Mouse (Mus musculus) c-Kit-negative CD71-positive TER-119-positive erythroid progenitor cells, embryonic 14.5 days (primary cell): ENCODE data around the gene Nlrp4c.
"Not testable (repeated sequence)": the region's sequence is repeated elsewhere in the genome, so short reads cannot be mapped to it uniquely, and the experiment has no call there.

ENCODE experiments used
- DNase-seq: peaks from one replicate; pipeline ENCODE4 v3.0.0-alpha.2; 2013; ENCODE audit warnings: low read depth, low spot score

The Nlrp4c gene

DNA sequence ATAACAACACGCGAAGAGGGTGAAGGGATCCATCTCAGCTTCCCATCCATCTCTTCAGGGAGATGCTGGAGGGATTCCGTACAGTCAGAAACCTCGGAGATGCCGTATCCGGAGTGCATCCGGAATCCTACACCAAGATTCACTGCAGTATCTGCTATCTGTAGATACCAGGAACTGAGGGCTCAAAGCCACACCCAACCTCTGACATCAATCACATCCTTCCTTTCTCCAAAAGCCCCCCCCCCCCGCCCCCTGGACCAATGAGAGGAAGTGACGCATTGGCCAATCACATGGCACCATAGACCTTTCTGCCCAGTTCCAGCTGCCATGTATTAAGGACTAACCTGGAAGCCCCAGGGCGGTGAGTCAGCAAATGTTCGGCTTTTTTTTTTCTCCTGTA is at the start of gene Nlrp4c:
TSS of gene Nlrp4c (plus strand) at position 301 of the 400 bp plus-strand sequence.
- no peak for DNase-seq

DNA sequence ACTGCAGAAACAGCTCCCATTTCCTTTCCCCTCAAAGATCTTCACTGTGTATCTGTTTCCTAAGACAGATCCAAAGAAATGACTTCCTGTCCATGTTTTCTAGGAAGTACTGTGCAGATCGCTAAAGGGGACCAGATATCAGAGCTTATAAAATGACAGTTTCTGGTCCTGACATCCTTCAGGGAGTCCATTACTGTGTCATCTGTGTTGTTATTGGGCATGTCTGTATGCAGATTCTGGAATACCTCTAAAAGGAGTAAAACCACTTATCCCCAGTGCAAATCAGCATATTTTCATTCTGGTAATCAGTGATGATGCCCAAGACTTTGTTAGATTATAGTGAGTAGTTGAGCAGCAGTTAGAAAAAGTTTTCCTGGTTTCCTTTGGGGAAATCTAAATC is 34.1 kb upstream of the Nlrp4c start, which contains the start of gene Vmn1r65:
TSS of gene Vmn1r65 (minus strand) at position 101 of the 400 bp plus-strand sequence.
- no peak for DNase-seq

GRCm38 (mm10) chr7:6119501-6119900 is 74.5 kb downstream of the Nlrp4c start:
- no peak for DNase-seq

- not testable (repeated sequence) for DNase-seq
These were observed 75.1 kb downstream of the Nlrp4c start for GRCm38 (mm10) chr7:6120104-6120503.

- DNase-seq: not testable (repeated sequence)
These were observed 76.2 kb downstream of the Nlrp4c start for GRCm38 (mm10) chr7:6121128-6121527.

DNA sequence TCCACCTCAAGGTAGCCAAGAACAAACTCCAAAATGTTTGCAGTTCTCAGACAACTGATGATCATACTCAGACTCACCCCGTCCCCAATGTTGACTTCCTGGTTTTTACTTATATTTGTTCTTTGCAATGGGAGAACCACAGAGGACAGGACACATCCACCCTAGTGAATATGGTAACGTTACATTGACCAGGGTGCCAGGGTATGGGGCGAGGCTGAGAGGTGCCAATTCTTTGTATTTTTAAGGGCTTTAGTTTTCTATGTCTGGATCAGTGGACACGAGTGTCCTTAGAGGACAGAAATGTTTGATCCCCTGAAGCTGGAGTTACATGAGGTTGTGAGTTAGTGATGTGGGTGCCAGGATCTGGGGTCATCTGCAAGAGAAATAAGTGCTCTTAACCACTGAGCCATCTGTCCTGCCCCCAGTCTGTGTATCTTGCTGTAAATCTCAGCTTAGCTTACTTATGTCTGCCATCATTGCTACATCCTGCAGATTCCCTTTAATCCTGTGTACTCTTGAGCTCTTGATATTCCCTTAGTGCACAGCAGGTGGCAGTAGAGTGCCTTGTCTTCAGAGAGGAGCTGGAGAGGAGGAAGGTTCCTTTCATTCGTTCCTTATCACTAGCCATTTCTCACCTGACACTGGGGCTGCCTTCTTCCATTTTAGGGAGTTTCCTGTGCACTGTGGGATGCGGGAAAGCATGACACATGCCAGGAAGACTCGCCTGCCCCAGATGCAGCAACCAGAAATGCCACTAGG is 81.9 kb downstream of the Nlrp4c start:
- DNase-seq: peak; percentile 49

GRCm38 (mm10) chr7:6130346-6130745 is 85.4 kb downstream of the Nlrp4c start:
- no peak for DNase-seq

DNA sequence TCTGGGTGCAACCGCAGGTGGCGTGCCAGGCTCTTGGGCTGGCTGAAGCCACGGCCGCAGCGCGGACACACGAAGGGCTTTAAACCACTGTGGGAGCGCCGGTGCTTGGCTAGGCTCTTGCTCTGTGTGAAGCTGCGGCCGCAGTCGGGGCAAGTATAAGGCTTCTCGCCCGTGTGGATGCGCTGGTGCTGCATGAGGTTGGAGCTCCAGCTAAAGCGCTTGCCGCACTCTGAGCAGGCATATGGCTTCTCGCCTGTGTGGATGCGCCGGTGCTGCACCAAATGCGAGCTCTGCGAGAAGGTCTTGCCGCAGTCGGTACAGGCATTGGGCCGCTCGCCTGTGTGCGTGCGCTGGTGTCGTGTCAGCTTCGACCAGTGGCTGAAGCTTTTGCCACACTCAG is 87.7 kb downstream of the Nlrp4c start:
- DNase-seq: no peak

- no peak for DNase-seq
These were observed 91.5 kb downstream of the Nlrp4c start for GRCm38 (mm10) chr7:6136497-6136896.

DNA sequence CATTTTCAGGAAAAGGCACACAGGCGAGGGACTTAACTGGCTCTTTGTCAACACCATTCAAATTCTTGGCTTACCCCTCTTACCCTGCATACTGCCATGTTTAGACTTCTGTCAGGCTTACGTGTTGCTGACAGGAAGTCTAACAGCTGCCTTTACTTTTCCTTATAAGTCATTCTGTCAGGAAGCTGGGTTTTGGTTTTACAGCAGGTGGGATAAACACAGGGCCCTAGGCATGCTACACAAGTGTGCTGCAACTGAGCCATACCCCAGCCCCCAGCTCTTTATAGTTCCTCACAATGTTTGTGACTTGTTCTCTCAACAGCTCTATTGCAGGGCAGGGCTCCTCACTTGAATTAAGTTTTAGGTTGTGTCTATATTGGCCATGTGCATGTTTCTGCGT is 94.3 kb downstream of the Nlrp4c start:
- no peak for DNase-seq

DNA sequence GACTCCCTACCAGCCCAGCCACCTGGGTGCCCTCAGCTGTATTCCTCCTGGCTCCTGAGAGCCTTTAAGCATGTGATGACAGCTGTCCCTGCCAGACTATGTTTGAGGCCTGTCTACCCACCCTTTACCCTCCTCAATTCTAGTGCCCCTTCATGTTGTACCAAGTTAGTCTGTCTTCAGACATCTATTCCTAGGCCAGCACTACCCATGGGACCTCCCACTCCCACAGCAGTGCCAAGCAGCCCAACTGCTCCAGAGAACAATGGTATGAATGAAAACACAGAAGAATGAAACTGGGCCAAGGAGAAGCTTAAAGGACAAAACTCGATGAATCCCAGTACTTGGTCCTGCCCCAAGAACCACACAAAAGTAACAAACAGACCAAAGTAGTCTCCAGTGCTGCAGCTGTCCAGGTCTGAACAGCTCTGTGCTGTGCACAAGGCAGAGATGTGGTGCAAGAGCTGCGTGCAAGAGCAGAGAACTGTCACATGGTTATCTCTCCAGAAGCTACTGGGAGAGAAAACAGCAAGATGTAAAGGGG is 99.1 kb downstream of the Nlrp4c start:
- no peak for DNase-seq

DNA sequence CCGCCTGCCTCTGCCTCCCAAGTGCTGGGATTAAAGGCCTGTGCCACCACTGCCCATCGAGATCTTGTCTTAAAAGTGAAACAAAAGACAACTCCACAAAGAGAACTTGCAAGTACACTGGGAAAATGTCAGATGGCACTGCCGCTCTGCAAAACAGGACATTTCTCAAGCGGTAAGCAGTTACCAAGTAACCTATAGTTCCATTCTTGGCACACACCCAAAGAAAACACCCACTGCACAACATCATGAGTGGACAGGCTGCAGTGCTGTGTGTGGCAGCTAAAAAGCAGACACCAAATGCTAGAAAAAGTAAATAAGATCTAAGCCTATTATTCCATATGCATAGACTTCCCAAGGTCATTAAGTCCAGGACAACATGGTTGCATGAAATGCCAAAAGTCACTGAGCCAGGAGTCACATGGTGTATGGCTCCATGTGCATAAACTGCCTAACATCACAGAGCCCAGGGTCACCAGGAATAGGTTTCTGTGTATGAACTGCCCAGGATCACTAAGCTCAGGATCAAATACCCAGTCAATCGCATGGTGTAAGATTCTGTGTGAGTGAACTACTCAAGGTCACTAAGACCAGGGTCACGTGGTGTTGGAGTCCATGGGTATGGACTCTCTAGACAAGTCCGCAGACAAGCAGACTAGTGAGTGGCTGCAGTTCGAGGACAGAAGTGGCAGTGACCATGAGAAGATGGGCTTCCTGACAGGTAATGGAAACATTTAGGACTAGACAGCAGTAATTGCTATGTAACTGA is 100.6 kb downstream of the Nlrp4c start:
- no peak for DNase-seq

DNA sequence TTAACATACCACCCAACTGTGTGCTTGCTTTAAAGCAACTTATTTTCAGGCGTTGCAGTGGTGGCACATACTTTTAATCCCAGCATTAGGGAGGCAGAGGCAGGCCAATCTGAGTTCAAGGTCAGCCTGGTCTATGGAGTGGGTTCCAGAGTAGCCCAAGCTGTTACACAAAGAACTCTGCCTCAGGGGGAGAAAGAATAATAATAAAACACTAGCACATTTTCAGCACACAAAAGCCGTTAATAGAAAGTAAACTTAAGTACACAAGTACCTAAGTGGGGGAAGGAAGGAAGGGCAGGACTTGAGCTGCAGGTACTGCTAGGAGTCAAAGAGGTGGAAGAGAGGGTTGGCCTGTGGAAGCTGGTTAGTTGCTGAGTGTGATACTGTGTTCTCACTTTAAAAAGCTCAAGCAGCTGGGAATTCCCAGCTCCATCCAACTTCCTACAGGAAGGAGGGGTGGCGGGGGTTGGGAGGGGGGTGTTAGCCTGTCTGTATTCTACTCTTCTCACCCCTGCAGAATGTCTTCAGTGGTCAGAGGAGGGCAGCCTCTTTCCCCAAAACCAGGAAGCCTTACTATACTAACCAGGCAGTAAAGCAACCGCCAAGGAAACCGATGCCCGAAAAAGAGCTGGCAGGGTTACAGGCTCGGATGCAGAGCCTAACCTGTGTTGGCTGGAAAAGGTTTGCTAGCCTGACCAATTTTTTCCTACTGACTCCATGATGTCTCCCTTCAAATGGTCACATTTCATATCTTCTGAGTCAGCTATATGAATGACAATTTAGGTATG is 101.4 kb downstream of the Nlrp4c start:
- no peak for DNase-seq

- DNase-seq: no peak
These were observed 102.0 kb downstream of the Nlrp4c start for GRCm38 (mm10) chr7:6146982-6147325.

DNA sequence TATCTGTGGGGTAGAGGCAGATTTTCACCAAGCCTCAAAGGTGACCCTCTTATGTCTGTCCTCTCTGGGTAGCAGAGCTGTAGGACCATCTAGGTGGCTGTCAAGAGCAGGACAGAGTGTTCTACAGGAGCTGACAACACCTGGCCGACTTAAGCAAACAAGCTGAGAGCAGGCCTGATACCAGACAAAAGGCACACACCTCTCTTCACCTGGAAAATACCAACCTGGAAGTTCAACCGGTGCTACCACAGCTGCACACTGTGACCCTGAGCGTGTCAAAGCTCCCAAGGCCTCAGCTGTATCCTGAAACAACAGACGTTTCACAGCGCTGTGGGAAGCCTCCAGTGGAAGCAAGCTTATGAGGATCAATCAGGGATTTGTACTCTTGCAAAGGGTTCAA is 102.7 kb downstream of the Nlrp4c start:
- no peak for DNase-seq

- no peak for DNase-seq
These were observed 106.3 kb downstream of the Nlrp4c start for GRCm38 (mm10) chr7:6151266-6151665.

DNA sequence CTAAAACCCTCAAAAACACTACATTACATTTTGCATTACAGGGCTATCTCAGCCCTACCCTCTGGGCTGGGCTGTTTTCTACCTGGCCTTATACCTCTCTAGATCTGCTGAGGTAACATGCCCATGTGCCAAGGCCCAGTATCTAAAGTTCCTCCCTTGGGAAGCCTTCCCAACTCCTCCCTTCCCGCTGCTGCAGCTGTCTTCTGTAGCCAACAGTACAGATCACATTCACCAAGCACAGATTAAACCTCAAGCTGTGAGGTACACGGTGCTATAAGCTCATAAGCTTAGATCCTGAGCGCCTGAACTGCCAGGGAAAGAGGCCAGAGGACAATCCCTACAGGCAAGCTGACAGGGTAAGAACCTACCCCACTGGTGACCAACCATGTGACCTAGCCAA is 107.1 kb downstream of the Nlrp4c start:
- no peak for DNase-seq

DNA sequence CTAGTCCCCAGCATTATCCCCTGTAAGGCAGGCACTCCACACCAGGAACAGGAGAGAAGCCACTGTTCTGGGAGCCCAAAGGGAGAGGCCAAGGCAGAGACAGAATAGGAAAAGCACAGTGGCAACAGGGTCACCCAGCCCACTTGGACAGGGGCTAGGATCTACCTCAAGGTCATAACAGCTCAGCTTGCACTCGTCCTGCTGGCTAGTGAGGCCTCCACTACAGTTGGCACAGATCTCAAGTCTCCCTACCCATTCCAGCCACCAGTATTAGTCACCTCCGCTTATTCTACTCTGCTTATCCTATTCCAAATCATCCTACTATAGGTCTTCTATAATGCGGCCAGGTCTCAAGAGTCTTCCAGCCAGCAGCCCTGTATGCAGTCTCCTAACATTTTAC is 108.2 kb downstream of the Nlrp4c start:
- no peak for DNase-seq

DNA sequence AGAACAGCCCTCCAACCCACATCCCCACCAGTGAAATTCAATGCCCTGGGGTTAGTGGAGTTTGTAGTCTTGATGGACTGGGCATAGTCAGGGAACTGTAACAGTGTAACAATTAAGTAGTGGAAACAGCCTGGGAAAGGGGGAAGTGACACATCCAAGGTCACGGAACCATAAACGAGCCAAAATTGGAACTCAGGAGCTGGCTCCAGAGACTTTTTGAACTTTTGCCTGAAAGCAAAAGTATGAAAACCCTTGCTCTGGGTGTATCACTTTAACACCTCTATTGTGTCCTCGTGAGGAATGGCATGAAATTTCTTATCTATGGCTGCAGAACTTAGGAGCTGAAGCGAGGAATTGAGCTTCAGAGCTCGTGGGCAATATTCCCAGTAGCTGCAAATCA is 109.2 kb downstream of the Nlrp4c start:
- no peak for DNase-seq
